Mouse (Mus musculus) intestine, embryonic 15.5 days (tissue): ENCODE results near the gene F830045P16Rik. TPM values are rescaled to one million over a fixed set of nuclear protein-coding genes. Genes with fewer than 3 reads are reported as not detected.

Source experiments
- ATAC-seq: fragments of 200-750 bp; cut with Nextera tagmentation; 2 replicates; pipeline ENCODE4 v1.8.0; 2017; ENCODE audit warnings: moderate TSS enrichment, moderate library complexity
- H3K27ac ChIP-seq: fragments of 300-500 bp; sonication (generic); 2 replicates; pipeline ENCODE4 v1.5.1; 2015; ENCODE audit warnings: mild to moderate bottlenecking, inconsistent platforms
- H3K27me3 ChIP-seq: fragments of 300-500 bp; sonication (generic); replicated peaks from 2 replicates; pipeline ENCODE4 v1.6.1; 2015; ENCODE audit warnings: inconsistent platforms
- H3K36me3 ChIP-seq: fragments of 300-500 bp; sonication (generic); 2 replicates; pipeline ENCODE4 v1.6.1; 2015; ENCODE audit warnings: inconsistent platforms
- H3K4me1 ChIP-seq: fragments of 300-500 bp; sonication (generic); replicated peaks from 2 replicates; pipeline ENCODE4 v1.6.1; 2015; ENCODE audit warnings: inconsistent platforms
- H3K4me2 ChIP-seq: fragments of 300-500 bp; sonication (generic); replicated peaks from 2 replicates; pipeline ENCODE4 v1.6.1; 2015; ENCODE audit warnings: mild to moderate bottlenecking, inconsistent platforms
- H3K4me3 ChIP-seq: fragments of 300-500 bp; sonication (generic); replicated peaks from 2 replicates; pipeline ENCODE4 v1.5.1; 2015; ENCODE audit warnings: inconsistent platforms
- H3K9ac ChIP-seq: fragments of 300-500 bp; sonication (generic); 2 replicates; pipeline ENCODE4 v1.6.1; 2015; ENCODE audit warnings: inconsistent platforms
- H3K9me3 ChIP-seq: fragments of 300-500 bp; sonication (generic); 2 replicates; pipeline ENCODE4 v1.6.1; 2016; ENCODE audit warnings: inconsistent platforms
- WGBS: fragments of 180-500 bp; shearing (Covaris S2); methylation state at CpG from one replicate; pipeline ENCODE4 v1.1.7; 2015; 5-methylcytosine and 5-hydroxymethylcytosine counted together
- polyA plus RNA-seq: library from polyadenylated mRNA; unstranded; fragments of >200 nt; fragmentation: Nextera tagmentation; extraction: Ambion mirVana; gene quantifications from 2 replicates; pipeline ENCODE4 v1.2.1, GENCODE M21; 2015

Gene F830045P16Rik
- polyA plus RNA-seq, 1 experiment from 2014 or later, result not detected

DNA sequence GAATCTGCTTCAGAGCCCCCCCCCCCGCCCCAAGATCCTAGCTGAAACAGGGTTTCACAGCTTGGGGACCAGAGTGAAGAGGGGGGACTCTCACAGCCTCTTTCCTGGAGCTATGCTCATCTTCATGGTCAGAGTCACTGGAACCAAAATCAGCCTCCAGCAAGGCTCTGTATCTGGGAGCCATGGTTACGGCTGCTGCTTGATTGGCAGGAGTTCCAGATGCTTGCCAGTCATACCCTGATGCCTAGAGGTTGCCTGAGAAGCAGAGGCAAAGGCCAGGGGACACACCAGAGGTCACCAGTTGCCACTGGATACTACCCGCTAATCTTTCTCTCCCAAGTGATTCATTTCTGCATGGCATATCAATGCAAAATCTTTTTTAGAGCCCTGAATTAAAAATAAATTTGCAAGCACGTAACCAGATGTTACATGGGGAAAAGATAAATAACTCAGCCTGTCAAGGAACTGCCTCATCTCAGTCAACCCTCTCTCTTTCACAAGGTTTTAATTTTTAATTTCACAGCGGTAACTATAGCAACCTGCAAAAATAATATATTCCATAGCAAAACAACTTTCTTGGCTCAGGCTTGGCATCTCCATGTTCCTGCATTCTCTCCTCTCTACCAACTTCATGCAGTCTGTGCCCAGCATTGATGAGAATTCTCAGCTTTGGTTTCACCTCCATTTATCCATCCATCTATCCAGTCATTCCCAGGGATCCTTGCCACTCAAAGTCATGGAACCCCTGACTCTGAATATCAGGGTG is 27.7 kb upstream of the F830045P16Rik start:
- Histone ChIP-seq H3K4me1 (no peaks in the 10 kb centered on the region), H3K27me3 (no peaks in the 10 kb centered on the region), H3K9me3 (no peaks in the 10 kb centered on the region), H3K4me3 (no peak overlapping the region), H3K9ac (no peak overlapping the region), H3K36me3 (no peaks in the 10 kb centered on the region), H3K4me2 (no peak overlapping the region), H3K27ac (no peak overlapping the region)
- no peak for ATAC-seq
- 77% methylated on average over 5 of the region's 5 CpGs for WGBS

GRCm38 (mm10) chr2:129561796-129562195 is 25.4 kb upstream of the F830045P16Rik start:
- H3K27me3 ChIP-seq, result no peaks in the 10 kb centered on the region
- WGBS, result 78% methylated on average over 3 of the region's 3 CpGs
- 0 out of 2 replicates have a peak, but pooled peaks cover 5% of the 10 kb centered on the region for H3K4me1 ChIP-seq
- ATAC-seq, result no peak
- no peak overlapping the region for H3K4me2 ChIP-seq
- no peaks in the 10 kb centered on the region for H3K36me3 ChIP-seq
- H3K4me3 ChIP-seq, result no peak overlapping the region
- H3K9ac ChIP-seq, result no peak overlapping the region
- H3K9me3 ChIP-seq, result no peaks in the 10 kb centered on the region
- H3K27ac ChIP-seq, result no peak overlapping the region

DNA sequence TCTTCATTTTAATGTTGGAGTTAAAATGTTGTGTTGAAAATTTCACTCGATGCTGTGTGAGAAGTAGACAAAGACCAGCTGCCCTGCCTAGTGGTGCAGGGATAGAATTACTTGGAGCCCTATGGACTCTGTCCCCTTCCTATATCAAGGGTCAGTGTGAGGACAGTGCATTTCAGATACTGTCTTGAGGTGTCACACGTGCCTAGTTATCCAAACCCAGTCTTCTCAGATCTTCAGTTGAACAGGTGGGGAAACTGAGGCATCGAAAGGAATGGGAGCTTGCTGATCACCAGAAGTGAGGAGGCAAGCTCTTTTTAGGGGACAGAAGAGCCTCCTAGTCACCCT is 22.4 kb upstream of the F830045P16Rik start:
- no peaks in the 10 kb centered on the region for H3K9me3 ChIP-seq
- H3K4me1 ChIP-seq, result 0 out of 2 replicates have a peak, but pooled peaks cover 5% of the 10 kb centered on the region
- H3K9ac ChIP-seq, result no peak overlapping the region
- ATAC-seq, result no peak
- WGBS, result 54% methylated on average over 3 of the region's 3 CpGs
- no peaks in the 10 kb centered on the region for H3K27me3 ChIP-seq
- H3K4me3 ChIP-seq, result no peak overlapping the region
- no peak overlapping the region for H3K27ac ChIP-seq
- no peaks in the 10 kb centered on the region for H3K36me3 ChIP-seq
- no peak overlapping the region for H3K4me2 ChIP-seq

DNA sequence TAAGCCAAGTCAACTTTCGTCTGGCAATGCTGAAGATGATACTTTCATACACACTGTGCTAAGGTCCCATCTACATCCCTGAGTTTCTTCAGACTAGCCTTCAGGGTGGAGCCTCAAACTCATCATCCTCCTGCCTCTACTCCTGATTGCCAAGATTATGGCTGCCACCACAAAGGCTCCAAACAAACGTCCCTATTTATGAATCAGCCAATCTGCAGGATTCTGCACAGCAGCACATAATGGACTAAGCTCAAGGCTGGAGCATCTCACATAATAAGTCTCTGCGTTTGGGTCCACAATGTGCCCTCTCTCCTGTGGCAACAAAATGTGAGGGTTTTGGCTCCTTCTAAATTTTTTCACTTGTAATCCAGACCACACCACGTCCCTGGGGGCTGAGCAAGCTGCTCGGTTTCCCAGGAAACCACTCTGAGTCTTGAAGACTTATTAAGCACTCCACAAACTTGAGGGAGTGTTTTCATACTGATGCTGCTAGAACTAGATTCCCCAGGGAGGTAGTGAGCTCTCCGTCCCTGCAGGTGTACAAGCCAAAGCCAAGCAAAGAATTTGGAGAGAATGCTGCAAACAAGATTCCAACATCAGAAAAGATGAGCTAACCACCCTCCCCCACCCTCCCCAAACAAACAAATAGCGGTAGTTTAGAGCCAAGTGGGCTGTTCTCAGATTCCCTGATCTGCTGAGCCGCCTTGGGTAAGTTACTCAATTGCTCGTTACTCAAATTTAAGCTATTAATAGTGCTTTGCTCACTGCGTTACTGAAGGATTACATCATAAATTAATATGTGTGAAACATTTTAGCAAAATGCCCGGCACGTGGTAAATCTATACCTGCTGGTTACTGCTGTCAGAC is 21.8 kb upstream of the F830045P16Rik start:
- no peak for ATAC-seq
- 47% methylated on average over 12 of the region's 12 CpGs for WGBS

DNA sequence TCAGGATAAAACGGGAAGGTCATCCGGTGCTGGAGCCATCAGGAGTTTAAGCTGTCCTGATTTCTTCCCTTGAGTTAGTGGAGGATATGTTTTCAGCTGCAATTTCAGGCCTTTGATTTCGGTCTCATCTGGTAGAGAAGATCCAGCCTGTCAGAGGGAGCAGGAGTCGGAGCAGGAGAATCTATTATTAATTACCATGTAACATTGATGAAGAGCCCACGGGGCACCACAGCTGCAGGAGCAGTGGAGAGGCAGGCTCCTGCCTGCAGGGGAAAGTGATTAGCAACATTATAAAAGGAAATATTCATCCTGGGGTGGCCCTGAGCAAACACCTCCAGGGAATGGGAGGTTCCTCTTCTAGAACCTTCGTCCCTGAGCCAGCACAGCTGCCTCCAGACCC is 19.7 kb upstream of the F830045P16Rik start:
- H3K4me2 ChIP-seq, result no peak overlapping the region
- WGBS, result 72% methylated on average over 6 of the region's 6 CpGs
- no peaks in the 10 kb centered on the region for H3K27me3 ChIP-seq
- H3K4me3 ChIP-seq, result no peak overlapping the region
- H3K9me3 ChIP-seq, result no peaks in the 10 kb centered on the region
- ATAC-seq, result no peak
- no peaks in the 10 kb centered on the region for H3K36me3 ChIP-seq
- H3K4me1 ChIP-seq, result 0 out of 2 replicates have a peak, but pooled peaks cover 5% of the 10 kb centered on the region
- H3K27ac ChIP-seq, result no peak overlapping the region
- H3K9ac ChIP-seq, result no peak overlapping the region

More for the DNA sequence above, 21.8 kb upstream of the F830045P16Rik start:
- no peak overlapping the region for H3K4me2 ChIP-seq
- no peak overlapping the region for H3K27ac ChIP-seq
- no peaks in the 10 kb centered on the region for H3K27me3 ChIP-seq
- no peaks in the 10 kb centered on the region for H3K36me3 ChIP-seq
- H3K4me3 ChIP-seq, result no peak overlapping the region
- no peak overlapping the region for H3K9ac ChIP-seq
- H3K9me3 ChIP-seq, result no peaks in the 10 kb centered on the region
- H3K4me1 ChIP-seq, result 0 out of 2 replicates have a peak, but pooled peaks cover 5% of the 10 kb centered on the region

DNA sequence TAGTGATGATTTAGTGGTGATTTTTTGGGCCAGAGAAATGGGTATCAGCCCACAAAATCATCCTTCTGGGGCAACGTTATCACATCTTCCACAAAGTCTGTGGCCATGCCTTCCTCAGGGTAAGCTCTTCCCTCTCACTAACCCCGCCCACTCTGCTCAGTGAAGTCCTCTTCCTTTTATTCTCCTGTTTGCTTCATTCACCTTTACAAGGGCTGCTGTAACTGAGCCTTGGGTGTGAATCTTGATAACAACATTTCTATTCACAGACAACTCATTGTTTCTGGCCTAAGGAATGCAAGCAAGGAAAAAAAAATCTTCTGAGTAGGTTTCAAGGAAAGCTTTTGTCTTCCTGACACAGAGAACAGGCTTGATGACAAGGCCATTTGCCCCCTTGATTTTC is 14.4 kb upstream of the F830045P16Rik start:
- no peaks in the 10 kb centered on the region for H3K27me3 ChIP-seq
- H3K27ac ChIP-seq, result no peak overlapping the region
- no peaks in the 10 kb centered on the region for H3K9me3 ChIP-seq
- H3K4me3 ChIP-seq, result no peak overlapping the region
- H3K36me3 ChIP-seq, result no peaks in the 10 kb centered on the region
- ATAC-seq, result no peak
- no peaks in the 10 kb centered on the region for H3K4me1 ChIP-seq
- no peak overlapping the region for H3K9ac ChIP-seq
- H3K4me2 ChIP-seq, result no peak overlapping the region
- WGBS, result 57% methylated on average over 2 of the region's 2 CpGs

DNA sequence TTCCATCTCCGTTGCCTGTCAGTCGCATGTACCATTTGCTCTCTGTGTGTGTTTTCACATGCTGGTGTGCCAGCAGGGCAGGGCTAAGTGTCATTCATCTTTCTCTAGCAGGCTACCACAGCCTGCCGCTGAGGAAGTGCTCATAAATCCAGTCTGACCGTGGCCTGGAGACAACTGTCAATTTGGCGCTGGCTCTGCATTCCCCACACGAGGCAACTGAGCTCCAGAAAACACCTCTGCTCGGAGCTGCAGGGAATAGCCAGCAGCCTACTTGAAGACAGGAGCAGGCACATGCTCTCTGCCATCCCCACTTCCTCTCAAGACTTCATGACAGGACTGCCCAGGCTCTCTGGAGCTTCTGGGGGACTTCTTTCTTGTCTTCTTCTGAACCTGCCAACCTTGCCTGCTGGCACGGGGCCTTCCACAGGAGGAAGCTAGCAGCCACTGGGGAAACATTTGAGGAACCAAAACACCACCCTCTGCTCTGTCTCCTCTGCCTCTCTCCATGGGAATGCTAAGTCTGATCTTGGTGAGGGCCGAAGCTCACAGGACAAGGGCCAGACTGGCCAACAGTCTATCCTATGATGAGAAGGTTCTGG is 13.2 kb upstream of the F830045P16Rik start:
- 46% methylated on average over 9 of the region's 9 CpGs for WGBS
- Histone ChIP-seq H3K27me3 (no peaks in the 10 kb centered on the region), H3K4me2 (no peak overlapping the region), H3K4me1 (no peaks in the 10 kb centered on the region), H3K9me3 (no peaks in the 10 kb centered on the region), H3K9ac (no peak overlapping the region), H3K4me3 (no peak overlapping the region), H3K36me3 (no peaks in the 10 kb centered on the region), H3K27ac (no peak overlapping the region)
- no peak for ATAC-seq

DNA sequence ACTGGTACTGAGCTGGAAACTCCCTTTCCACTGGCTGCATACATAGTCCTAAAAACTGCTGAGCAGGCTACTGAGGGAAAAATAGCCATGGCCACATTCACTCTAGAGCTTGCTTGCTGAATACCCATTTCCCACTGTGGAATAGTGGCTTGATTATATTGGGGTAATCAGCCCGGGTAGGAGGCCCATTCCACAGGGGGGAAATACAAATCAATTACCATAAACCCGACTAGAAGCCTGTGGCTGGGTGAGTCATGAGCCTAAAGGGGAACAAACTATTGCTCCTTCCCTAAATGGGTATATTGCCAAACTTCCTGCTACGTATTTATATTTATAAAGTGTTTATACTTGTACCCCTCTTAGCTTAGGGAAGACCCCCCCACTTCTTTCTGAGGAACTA is 10.4 kb upstream of the F830045P16Rik start:
- Histone ChIP-seq H3K36me3 (no peaks in the 10 kb centered on the region), H3K4me3 (no peak overlapping the region), H3K27me3 (no peaks in the 10 kb centered on the region), H3K4me1 (no peaks in the 10 kb centered on the region), H3K27ac (no peak overlapping the region), H3K4me2 (no peak overlapping the region), H3K9me3 (no peaks in the 10 kb centered on the region), H3K9ac (no peak overlapping the region)
- ATAC-seq, result no peak
- WGBS, result 46% methylated on average over 3 of the region's 3 CpGs

DNA sequence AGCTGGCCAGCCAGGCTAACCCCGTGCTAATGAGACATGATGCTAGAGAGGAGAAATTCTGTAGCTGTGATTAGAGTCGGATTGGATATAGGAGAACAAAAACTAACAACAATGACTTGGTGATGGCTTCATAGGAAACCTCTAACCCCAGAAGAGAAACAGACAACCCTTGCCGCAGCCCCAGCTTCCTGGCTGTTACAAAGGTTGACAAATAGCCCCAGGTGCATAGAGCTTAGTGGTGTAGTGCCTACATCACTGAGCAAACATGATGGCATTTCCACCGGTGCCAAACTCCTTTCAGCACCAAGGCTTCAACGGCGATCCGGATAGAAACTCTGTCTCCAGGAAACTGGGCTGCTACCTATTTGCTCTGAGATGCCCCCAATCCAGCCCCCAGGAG is 9.2 kb upstream of the F830045P16Rik start:
- H3K27me3 ChIP-seq, result no peaks in the 10 kb centered on the region
- no peak for ATAC-seq
- 69% methylated on average over 7 of the region's 7 CpGs for WGBS
- no peak overlapping the region for H3K4me2 ChIP-seq
- H3K4me3 ChIP-seq, result no peak overlapping the region
- H3K9ac ChIP-seq, result no peak overlapping the region
- H3K27ac ChIP-seq, result no peak overlapping the region
- no peaks in the 10 kb centered on the region for H3K36me3 ChIP-seq
- no peaks in the 10 kb centered on the region for H3K4me1 ChIP-seq
- no peaks in the 10 kb centered on the region for H3K9me3 ChIP-seq

DNA sequence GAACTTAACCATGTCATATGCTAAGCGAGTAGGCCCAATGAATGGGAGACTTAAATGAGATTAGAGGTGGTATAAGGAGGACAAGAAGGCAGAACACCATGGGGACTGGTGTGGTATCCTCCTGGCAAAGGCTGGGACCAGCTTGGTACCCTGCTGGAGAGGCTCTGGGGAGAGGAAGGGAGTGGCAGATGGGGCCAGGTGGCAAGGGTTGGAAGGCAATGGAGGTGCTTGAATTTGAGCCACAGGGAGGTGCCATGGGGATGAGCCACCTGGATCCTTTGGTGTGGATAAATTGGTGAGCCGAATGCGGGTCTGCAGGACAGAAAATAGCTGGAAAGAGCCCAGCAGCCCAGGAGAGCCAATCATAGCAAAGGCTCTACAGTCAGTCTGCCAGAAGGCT is 8.5 kb upstream of the F830045P16Rik start:
- no peak overlapping the region for H3K9ac ChIP-seq
- H3K4me2 ChIP-seq, result no peak overlapping the region
- no peaks in the 10 kb centered on the region for H3K27me3 ChIP-seq
- H3K4me1 ChIP-seq, result no peaks in the 10 kb centered on the region
- no peak overlapping the region for H3K4me3 ChIP-seq
- H3K36me3 ChIP-seq, result no peaks in the 10 kb centered on the region
- WGBS, result 85% methylated on average over 3 of the region's 3 CpGs
- no peaks in the 10 kb centered on the region for H3K9me3 ChIP-seq
- H3K27ac ChIP-seq, result no peak overlapping the region
- no peak for ATAC-seq

DNA sequence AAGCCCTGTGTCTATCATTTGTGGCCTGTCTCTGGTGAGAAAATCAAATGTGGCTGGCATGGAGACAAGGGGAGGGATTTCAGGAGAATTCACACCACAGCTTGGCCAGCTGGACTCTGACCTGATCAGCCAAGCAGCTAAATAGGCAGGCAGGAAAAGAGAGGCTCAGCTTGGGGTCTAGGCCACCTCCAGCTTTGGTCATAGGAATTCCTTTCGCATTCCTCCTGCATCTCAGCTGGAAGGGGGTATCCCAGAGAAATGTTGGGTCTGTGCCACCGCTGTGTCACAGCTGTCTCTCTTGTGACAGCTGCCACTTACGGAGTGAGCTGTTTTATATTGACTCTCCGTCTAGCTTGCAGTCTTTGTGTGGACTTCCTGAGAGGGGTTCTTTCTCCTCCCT is 8.0 kb upstream of the F830045P16Rik start:
- no peak for ATAC-seq
- Histone ChIP-seq H3K27ac (no peak overlapping the region), H3K4me1 (no peaks in the 10 kb centered on the region), H3K4me3 (no peak overlapping the region), H3K9me3 (no peaks in the 10 kb centered on the region), H3K9ac (no peak overlapping the region), H3K36me3 (no peaks in the 10 kb centered on the region), H3K27me3 (no peaks in the 10 kb centered on the region), H3K4me2 (no peak overlapping the region)
- WGBS, result 66% methylated on average over 4 of the region's 4 CpGs

DNA sequence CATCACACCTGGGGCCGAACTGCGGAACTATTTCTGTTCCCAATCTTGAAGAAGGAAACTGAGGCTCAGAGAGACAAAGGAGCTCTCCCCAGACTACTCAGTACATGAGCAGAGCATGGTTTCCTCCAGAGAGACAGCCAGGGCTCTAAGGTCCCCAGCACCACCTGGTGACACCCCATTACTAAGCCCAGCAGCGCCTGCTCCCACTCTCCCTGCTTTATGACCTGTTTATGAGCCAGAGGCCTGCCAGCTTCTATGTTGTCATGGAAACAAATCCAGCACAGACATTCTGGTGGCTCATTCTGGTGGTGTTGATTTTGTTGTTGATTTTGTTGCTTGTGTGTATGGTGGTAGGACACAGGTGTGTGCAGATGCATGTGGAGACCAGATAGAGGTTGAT is 3.6 kb upstream of the F830045P16Rik start:
- 65% methylated on average over 3 of the region's 3 CpGs for WGBS
- peak; percentile 53; the same call in 1 of the 2 replicates for ATAC-seq

More for the DNA sequence above, 3.6 kb upstream of the F830045P16Rik start:
- Histone ChIP-seq H3K27me3 (no peaks in the 10 kb centered on the region), H3K36me3 (no peaks in the 10 kb centered on the region), H3K27ac (no peak overlapping the region), H3K9ac (no peak overlapping the region), H3K4me2 (no peak overlapping the region), H3K4me3 (no peak overlapping the region), H3K4me1 (no peaks in the 10 kb centered on the region), H3K9me3 (no peaks in the 10 kb centered on the region)
